Mouse (Mus musculus) T-cell, adult 2 months (primary cell): ENCODE measurements around the gene Serpinb9b.
A peak's percentile ranks its signal among the peaks of the same experiment; 100 is the strongest.
"Not testable (repeated sequence)": the region's sequence is repeated elsewhere in the genome, so short reads cannot be mapped to it uniquely, and the experiment has no call there.

ENCODE experiments used
- DNase-seq: peaks from one replicate; pipeline ENCODE4 v3.0.0; 2022; ENCODE audit warnings: low spot score

Serpinb9b gene

DNA sequence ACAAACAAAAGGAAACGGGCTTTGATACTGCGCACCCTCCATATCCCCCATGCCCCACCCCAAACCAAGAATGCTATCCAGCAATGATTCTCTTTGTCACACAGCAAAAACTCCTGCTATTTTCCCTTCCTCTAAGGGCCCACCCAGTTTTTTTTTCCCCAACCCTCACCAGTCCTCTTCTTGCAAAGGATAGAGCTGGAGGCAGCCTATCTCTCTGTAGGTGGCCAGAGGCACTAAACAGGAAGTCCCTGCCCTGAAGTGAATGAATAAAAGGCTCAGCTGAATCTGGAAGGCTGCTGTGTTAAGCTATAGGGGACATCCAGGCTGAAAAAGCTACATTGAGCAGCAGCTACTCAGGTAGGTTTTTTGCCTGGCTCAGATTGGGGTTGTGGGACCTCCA is at the start of gene Serpinb9b:
TSS of gene Serpinb9b (plus strand) at position 173 of the 400 bp plus-strand sequence.
- DNase-seq = no peak

DNA sequence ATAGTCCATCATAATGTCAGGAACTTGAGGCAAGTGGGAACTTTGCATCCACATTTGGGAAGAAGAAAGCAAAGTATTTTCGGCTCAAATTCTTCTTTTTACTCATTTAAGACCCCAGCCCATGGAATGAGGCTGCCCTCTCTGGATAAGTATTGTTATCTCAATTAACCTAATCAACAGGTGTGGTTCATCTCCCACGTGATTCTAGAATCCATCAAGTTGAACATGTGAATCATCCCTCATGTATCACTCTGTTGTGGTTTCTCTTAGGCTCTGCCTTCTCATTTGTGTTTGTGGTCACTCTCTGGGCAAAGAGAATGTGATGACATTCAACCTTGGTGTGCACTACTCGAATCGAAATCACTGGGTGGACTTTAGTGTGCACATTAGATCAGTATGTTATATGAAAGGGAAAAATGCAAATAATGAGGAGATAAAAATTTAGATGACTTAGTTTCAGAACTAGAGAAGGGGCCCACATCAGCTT is 44.6 kb upstream of the Serpinb9b start:
- no peak for DNase-seq

DNA sequence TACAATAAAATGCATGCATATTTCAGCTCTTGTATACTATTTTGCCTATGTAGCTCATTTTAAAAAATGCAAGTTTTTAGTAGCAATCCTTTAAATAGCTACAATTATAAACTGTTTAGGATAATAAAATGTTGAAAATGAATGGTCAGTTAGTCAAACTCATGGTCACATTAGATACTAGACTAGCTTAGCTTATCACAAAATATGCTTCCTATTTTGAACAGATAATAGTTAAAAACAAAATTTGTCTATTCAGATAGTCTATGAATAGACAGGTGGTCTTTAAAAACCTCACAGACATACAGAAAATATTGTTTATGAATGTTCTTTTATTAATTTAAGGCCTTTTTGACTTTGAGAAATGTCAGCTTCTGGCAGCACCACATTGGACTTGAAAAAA is 41.0 kb upstream of the Serpinb9b start:
- DNase-seq = no peak

DNA sequence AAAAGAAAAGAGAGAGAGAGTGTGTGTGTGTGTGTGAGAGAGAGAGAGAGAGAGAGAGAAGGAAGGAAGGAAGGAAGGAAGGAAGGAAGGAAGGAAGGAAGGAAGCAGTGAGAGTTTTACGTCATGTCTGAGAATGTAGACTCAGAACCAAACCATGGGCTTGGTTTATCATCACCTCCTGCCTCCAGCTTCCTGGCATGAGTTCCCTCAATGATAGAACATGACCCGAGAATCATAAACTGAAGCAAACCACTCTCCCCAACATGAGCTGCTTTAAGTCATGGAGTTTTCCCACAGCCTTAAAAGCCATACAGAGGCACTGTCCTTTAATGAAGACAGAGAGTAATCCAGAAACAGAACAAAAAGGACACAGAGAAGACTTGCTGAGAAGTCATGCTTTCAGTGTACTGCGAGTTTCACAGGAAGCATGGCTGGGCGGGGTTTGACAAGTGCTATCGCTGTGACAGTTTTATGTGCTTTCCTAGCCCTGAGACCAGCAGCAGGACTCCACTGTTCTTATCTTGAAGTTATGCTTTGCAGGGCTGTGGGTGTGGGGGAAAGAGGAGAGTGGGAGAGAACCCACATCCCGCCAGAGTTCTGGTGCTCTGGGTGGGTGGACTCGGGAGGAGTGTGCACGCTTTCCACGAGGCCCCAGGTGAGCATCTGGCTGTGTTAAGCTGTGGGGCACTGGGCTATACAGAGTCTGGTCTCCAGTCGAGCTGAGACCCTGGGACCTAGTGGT is 33.9 kb upstream of the Serpinb9b start:
- DNase-seq = peak; percentile 47

DNA sequence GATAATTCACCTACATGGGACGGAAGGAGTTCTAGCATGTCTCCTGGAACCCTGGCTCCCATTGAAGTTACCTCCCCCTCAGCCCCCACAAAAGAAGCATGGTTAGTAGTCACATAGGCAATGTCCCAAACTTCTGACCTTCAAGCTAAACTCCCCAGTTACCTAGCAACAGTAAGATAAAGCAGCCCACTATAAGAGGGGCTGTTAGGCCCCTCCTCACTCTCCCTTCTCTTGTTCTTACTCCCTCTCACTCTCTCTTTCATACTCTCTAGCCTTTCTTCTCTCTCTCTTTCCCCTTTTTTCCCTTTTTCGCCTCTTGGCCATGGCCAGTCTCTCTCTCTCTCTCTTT is 33.3 kb upstream of the Serpinb9b start:
- DNase-seq = no peak

DNA sequence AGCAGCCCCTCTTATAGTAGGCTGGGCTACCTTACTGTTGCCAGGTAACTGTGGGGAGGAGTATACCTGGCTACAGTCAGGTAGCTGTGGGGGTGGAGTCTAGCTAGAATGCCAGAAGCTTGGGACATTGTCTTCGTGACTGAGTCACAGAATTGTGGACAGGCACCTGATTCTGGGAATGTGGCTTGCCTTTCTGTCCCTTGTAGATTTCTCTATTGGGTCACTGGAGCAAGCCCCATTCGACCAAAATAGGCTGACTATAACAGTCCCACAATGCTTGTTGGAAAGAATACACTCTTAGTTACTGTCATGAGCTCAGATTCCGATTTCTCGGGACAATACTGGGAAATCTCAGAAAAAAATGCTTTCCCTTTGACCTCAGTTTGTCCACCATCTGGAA is 32.2 kb upstream of the Serpinb9b start:
- DNase-seq = no peak

DNA sequence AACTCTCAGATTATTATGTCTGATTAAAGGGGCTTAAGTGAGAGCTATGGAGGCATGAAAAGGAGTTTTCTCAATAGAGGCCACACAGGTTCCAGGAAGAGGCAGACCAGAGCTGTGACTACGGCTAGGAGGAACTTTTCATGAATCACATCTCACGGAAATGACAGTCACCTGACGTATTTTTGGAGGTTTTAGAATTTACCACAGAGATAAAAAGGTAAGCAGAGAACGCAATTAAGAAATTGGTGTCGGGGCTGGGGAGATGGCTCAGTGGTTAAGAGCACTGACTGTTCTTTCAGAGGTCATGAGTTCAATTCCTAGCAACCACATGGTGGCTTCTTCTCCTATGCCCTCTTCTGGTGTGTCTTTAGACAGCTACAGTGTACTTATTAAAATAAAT is 25.9 kb upstream of the Serpinb9b start:
- peak; percentile 67 for DNase-seq

DNA sequence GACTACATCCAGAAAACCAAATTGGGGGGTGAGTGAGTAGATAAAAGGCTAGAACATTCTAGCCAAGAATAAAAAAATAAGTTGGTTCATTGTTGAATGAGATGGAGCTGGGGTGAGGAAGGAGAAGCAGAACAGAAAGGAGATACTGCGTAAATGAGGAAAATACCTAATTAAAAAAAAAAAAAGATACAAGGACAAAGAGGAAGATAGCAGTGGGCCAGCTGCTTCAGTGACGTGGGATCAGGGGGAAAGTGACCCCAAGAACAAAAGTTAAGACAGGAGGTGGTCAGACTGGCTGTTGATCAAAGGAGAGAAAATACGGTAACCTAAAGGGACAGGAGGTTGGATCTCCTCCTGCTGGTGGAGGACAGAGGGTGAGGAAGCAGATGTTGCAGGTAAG is 24.3 kb upstream of the Serpinb9b start, which contains the start of gene Serpinb9:
TSS of gene Serpinb9 (plus strand) at position 301 of the 400 bp plus-strand sequence.
- DNase-seq = no peak

DNA sequence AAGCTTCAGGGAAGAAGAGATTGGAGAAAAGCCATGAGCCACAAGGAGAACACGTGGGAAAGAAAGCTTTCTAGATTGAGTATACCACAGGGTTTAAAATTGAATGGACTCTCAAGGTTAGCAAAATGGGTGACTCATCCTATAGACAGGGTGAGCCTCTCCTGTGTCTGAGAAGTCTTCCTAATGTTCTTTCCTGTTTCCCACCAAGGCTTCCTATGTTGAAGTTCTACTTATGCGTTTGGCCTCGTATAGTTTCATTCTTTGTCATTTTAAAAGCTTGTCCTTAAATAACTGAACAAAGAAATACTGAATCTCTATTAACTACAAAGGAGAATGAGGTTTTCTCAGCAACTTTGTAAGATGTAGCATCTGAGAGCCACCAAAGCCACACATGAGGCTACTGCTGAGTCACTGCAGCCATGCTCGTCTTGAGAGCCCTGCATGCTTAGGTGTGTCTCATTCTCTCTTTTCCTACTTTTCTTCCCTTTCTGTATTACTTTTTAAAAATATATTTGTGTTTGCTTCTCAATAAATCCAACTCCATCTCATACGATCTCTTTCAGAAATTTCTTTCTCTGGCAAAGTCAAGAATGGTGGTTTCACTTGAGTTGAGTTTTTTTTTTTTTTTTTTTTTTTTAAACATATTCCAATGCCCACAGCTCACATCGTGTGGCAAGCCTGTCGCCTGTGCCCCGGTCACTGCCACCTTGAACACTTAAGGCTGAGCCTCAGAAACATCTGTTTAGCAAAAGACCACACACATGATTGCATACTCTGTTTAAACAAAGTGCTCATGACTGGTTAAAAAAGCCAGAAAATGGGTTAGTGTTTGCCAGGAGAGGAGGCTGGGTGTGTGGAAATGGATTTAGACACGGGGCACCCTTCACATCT is 23.4 kb upstream of the Serpinb9b start:
- DNase-seq = peak; percentile 8

DNA sequence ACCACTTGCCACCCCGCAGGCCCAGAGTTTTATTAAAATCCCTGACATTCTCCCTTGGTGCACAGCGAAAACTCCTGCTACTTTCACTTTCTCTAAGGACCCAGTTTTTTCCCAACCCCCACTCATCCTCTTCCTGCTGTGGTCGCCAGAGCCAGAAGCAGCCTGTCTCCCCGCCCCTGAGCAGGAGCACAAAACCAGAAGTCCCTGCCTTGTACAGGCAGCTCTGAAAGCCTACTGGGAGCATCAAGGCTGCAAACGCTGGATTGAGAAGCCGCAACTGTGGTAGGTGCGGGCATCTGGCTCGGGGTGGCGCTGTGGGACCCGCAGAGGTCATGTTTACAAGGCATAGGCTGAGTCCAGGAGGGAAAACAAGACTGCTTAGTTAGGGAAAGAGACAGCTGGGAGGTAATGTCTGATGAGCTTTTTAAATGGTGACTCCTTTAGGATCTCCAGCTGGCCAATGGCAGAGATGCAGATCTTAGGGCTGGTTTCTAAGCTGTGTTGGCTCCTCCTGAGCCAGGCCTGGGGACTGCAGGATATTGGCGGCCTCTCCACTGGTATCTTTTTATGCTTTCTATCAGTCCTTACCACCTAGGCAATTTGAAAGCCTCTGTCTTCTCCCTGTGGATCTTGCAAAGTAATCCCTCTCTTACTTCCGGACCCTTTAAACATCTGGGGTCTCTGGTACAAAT is 22.7 kb upstream of the Serpinb9b start:
- peak; percentile 79 for DNase-seq

DNA sequence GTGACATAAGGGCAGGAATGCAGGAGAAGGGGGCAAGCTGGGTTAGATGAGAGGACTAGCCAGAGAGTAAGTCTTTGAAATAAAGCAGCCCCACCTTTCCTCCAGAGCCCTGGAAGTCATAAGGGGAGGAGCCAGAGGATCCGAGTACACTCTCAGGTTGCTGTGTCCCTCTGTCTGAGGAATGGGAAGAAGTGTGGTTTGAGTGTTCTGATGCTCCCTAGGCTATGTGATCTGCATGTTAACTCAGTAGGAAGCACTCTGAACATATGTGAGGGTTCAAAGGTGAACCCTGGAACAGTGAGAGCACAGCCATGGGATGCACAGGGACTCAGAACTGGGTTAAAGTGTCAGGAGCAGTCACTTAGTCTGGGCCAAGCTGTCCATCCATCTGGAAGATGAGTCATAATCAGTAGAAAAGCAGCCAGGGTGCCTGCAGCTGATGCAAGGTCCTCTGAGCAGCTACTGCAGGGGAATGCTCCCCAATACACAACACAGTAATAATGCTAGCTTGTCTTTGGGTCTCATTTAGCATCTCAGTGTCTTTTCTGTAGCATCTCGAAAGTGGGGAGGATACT is 21.6 kb upstream of the Serpinb9b start:
- DNase-seq = no peak

DNA sequence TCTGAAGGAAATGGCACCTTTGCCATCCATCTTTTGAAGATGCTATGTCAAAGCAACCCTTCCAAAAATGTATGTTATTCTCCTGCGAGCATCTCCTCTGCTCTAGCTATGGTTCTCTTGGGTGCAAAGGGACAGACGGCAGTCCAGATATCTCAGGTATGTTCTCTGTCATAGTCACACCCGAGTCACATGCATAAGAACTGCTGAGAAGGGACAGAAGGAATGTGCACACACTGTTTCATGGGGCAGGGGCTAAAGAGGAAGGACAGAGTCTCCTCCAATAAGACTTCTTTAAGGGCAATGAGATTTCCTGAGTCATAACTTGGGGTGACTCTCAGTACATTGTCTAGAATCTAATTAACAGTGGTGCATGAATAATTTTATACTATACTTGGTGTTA is 20.7 kb upstream of the Serpinb9b start:
- no peak for DNase-seq

DNA sequence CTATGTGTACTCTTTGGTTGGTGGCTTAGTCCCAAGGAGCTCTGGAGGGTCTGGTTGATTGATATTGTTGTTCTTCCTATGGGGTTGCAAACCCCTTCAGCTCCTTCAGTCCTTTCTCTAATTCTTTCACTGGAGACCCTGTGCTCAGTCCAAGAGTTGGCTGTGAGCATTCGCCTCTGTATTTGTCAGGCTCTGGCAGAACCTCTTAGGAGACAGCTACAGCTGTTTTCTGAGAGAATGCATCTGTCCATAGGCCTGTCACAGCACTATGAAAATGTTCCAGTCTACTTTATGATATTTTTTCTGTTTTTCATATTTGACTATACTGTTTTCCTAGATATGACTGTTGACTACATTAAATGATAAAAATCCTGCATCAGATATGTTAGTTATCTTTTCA is 14.8 kb upstream of the Serpinb9b start:
- DNase-seq = no peak

DNA sequence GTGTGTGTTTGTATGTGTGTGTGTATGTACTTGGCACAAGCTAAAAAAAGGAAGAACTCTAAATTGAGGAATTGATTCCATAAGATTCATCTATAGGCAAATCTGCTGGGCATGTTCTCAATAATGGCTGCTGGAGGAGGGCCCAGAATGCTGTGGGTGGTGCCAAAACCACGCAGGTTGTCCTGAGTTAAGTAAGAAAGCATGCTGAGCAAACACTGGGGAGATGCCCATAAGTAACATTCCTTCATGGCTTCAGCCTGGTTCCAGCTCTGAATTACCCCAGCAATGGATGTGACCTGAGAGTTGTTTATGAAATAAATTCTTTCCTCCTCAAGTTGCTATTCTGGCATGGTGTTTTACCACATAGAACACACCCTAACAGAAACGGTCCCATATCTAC is 13.9 kb upstream of the Serpinb9b start:
- DNase-seq = no peak

DNA sequence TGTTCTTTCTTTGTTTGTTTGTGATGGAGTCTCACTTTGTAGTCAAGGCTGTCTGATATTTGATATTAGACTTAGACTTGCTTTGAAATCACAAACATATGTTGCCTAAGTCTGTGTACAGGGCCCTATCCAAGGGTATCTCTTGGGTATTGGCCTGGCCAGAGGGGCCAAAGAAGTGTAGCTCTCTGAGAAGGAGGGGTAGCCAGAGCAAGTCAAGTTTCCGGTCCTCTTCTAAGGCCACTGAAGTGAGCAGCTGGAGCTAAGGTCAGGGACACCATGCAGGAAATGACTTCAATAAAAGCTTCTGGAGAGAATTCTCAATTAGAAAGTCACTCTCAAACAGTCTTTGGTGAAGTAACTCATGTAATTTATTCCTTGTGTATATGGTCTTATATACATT is 4.8 kb upstream of the Serpinb9b start:
- no peak for DNase-seq

DNA sequence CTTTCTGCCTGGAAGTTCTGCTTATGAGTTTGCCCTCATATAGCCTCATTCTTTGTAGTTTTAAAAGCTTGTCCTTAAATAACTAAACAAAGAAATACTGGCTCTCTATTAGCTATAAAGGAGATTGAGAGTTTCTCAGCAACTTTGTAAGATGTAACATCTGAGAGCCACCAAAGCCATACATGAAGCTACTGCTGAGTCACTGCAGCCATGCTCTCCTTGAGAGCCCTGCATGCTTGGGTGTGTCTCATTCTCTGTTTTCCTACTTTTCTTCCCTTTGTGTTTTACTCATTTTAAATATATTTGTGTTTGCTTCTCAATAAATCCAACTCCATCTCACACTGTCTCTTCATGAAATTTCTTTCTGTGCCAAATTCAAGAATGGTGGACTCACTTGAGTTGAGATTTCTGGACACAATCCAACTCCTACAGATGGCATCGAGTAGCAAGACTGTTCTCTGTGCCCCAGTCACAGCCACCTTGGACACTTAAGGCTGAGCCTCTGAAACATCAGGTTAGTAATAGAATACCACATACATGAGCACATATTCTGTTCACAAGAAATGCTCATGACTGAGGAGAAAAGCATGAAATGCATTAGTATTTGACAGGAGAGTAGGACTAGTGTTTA is 674 bp upstream of the Serpinb9b start:
- DNase-seq = no peak

DNA sequence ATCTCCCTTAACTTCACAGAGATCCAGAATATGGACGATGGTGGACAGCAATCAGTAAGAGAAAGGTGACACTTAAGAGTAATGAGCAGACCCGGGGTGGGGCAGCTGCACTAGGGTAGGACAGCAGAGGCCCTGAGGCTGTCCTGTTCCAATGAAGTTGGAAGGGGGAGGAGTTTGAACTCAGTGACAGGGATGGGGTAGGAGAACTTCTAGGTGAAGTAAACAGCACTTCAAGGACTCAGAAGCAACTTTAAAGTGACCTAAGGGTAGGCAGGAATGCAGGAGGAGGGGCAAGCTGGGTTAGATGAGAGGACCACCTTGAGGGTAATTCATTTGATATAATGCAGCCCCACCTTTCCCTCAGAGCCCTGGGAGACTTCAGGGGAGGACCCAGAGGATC is 930 bp downstream of the Serpinb9b start:
- DNase-seq = no peak

DNA sequence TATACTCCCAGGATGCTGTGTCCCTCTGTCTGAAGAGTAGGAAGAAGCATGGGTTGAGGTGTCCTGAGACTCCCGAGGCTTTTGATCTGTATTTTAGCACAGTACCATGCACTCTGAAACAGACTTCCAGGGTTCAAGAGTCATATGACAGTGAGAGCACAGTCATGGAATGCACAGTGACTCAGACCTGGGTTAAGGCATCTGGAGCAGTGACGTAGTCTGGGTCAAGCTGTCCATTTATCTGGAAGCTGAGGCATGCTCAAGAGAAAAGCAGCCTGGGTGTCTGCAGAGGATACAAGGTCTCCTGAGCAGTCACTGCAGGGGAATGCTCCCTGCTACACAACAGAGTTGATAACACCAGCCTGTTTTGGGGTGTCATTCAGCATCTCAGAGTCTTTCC is 1.3 kb downstream of the Serpinb9b start:
- no peak for DNase-seq

DNA sequence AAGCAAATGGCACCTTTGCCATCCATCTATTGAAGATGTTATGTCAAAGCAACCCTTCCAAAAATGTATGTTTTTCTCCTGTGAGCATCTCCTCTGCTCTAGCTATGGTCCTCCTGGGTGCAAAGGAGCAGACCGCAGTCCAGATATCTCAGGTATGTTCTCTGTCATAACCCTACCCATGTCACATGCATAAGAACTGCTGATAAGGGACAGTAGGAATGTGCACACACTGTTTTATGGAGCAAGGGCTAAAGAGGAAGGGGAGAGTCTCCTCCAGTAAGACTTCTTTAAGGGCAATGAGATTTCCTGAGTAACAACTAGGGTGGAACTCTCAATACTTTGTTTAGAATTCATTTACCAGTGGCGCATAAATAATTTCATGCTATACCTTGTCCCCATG is 2.3 kb downstream of the Serpinb9b start:
- not testable (repeated sequence) for DNase-seq

DNA sequence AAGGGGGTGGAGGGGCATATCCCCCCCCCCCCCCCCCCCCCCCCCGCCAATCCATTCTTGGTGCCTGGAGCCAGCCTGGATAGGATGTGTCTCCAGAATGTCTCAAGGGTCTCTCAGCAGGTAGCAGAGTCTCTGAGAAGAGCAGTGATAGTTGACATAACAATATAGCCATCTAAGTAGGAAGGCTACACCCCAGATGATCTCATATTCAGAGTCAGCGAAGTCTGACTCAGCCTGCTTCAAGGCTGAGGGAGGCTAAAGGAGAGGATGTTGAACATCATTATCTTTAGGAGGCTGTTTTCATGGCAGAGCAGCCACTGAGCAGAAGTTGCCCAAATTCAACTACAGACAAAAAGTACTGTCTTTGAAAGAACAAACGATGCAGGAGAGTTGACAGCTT is 3.1 kb downstream of the Serpinb9b start:
- DNase-seq = no peak

DNA sequence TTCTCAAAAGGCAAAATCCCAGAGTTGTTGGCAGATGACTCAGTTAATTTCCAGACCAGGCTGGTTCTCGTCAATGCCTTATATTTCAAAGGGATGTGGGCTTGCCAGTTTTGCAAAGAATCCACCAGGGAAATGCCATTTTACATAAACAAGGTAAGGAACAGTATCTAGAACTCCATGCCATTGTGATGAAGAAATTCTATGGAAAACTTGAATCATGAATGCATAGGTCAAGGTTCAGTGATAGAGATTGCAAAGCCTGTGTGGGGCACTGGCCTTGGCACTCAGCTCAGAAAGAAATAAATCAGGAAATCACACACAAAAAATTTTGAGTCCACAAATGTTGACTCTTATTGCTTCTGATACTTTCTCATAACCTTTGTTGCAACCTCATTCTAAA is 8.3 kb downstream of the Serpinb9b start:
- DNase-seq = no peak

DNA sequence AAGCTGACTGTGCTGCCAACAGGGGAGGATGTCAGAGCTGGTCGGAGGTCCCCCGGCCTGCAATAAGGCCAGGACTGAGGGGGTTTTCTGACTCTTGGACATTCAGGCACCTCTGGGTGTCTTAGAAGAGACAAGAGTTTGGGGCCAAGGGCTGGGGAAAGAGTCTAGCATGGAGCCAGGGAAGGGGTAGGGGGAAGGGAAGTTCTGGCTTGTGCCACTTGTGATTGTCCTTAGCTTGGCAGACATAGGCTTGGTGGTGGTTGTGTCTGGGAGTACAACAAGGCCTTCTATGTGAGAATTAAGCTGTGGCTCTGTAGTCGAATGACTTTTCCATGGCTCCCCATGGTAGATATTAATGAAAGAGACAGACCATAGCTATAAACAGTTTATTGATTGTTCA is 16.3 kb downstream of the Serpinb9b start:
- DNase-seq = no peak
